Mouse (Mus musculus): ENCODE results near the gene Xylt1. TPM values are rescaled to one million over a fixed set of nuclear protein-coding genes. Genes with fewer than 3 reads are reported as not detected.
A peak's percentile ranks its signal among the peaks of the same experiment; 100 is the strongest.

The Xylt1 gene
- polyA plus RNA-seq (2015; fragmentation: Nextera tagmentation; extraction: Ambion mirVana) = 2.0 and 2.5 TPM in 2 replicates

GRCm38 (mm10) chr7:117380418-117381187 lies at the start of gene Xylt1:
TSS of gene Xylt1 (plus strand) at chr7:117380979.
- under 1% methylated on average over 63 of the region's 69 CpGs for WGBS
- H3K9me3 ChIP-seq = no peaks in the 10 kb centered on the region
- no peaks in the 10 kb centered on the region for H3K36me3 ChIP-seq
- peak within 1 kb of the TSS; percentile 89 for H3K9ac ChIP-seq (replicated peaks)
- peaks cover 40% of the 10 kb centered on the region for H3K4me1 ChIP-seq
- H3K27ac ChIP-seq (replicated peaks) = peak within 1 kb of the TSS; percentile 86
- H3K27me3 ChIP-seq = no peaks in the 10 kb centered on the region
- peak within 1 kb of the TSS; percentile 86 for H3K4me3 ChIP-seq
- ATAC-seq (replicated peaks) = peak; percentile 88
- H3K4me2 ChIP-seq (replicated peaks) = peak within 1 kb of the TSS; percentile 97

- 83% methylated on average over 5 of the region's 5 CpGs for WGBS
- Histone ChIP-seq H3K36me3 (no peaks in the 10 kb centered on the region), H3K9ac (replicated peaks) (no peak overlapping the region), H3K4me3 (no peak overlapping the region), H3K4me1 (no peaks in the 10 kb centered on the region), H3K27me3 (no peaks in the 10 kb centered on the region), H3K9me3 (no peaks in the 10 kb centered on the region), H3K27ac (replicated peaks) (no peak overlapping the region), H3K4me2 (replicated peaks) (no peak overlapping the region)
- ATAC-seq (replicated peaks) = no peak
Measured at GRCm38 (mm10) chr7:117333936-117334335, 46.8 kb upstream of the Xylt1 start.

GRCm38 (mm10) chr7:117356316-117356715 lies 24.5 kb upstream of the Xylt1 start:
- Histone ChIP-seq H3K4me2 (replicated peaks) (no peak overlapping the region), H3K27me3 (no peaks in the 10 kb centered on the region), H3K36me3 (no peaks in the 10 kb centered on the region), H3K4me3 (no peak overlapping the region), H3K9ac (replicated peaks) (no peak overlapping the region), H3K9me3 (no peaks in the 10 kb centered on the region), H3K4me1 (peaks cover 7% of the 10 kb centered on the region; the same call in 1 of the 2 replicates), H3K27ac (replicated peaks) (no peak overlapping the region)
- no peak for ATAC-seq (replicated peaks)
- WGBS = 22% methylated on average over 2 of the region's 2 CpGs

DNA sequence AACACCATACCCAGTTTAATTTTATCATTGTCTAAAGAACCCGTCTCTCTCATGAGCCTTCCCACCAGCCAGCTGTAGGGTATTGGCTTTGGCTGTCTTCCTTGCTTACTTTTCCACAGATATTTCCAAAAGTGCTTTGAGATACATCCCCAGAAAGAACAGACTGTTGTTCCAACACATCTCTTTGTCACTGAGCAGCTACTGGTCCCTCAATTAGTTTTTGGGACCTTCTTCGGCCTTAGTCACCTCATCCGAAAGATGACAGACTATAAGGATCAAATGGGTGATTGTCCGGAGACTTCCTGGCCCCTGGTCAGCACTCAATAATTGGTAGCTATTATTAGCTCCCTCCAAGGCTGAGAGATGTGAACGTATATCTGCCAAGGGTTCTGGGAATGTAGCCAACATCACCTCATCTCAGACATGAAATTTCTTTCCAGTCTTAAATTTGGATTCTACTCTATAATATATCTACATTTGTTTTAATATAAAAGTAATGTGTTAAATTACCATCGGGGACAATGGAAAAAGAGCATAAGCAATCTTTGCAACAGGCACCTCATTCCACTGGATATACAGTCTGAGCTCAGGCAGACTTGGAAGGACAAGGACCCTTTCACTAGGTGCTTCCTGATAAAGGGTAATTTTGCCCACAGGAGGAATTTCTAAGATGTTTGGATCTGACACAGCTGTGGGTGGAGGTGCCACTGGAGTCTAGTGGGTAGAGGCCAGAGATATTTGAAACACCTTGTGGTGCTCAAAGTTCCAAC lies 23.2 kb upstream of the Xylt1 start:
- 65% methylated on average over 6 of the region's 6 CpGs for WGBS
- H3K27ac ChIP-seq (replicated peaks) = no peak overlapping the region
- H3K36me3 ChIP-seq = no peaks in the 10 kb centered on the region
- H3K9me3 ChIP-seq = no peaks in the 10 kb centered on the region
- H3K4me2 ChIP-seq (replicated peaks) = no peak overlapping the region
- H3K27me3 ChIP-seq = no peaks in the 10 kb centered on the region
- no peak for ATAC-seq (replicated peaks)
- H3K4me3 ChIP-seq = no peak overlapping the region
- H3K4me1 ChIP-seq = peaks cover 7% of the 10 kb centered on the region; the same call in 1 of the 2 replicates
- no peak overlapping the region for H3K9ac ChIP-seq (replicated peaks)

- no peak overlapping the region for H3K27ac ChIP-seq (replicated peaks)
- H3K4me3 ChIP-seq = no peak overlapping the region
- no peak for ATAC-seq (replicated peaks)
- no peaks in the 10 kb centered on the region for H3K27me3 ChIP-seq
- peaks cover 1% of the 10 kb centered on the region; the same call in 1 of the 2 replicates for H3K4me1 ChIP-seq
- no peak overlapping the region for H3K9ac ChIP-seq (replicated peaks)
- no peak overlapping the region for H3K4me2 ChIP-seq (replicated peaks)
- H3K9me3 ChIP-seq = no peaks in the 10 kb centered on the region
- WGBS = 90% methylated on average over 2 of the region's 2 CpGs
- no peaks in the 10 kb centered on the region for H3K36me3 ChIP-seq
Measured at GRCm38 (mm10) chr7:117361281-117361680, 19.5 kb upstream of the Xylt1 start.

DNA sequence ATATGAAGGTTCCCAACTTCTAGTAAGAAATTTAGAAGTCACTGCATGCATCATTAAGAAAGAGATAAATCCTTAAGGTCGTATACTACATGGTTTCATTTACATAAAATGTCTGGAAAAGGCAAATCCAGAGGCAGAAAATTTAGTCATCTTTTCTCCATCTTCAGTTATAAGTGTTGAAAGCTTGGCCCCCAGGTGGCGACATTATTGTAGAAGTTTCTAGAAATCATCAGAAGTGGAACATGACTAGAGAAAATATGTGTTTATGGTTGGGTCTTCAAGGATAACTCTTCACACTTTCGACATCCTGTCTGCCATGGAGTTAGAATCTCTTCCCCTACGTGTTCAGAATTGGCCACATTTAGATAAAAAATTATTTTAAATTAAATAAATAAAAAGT lies 18.3 kb upstream of the Xylt1 start:
- Histone ChIP-seq H3K4me3 (no peak overlapping the region), H3K9me3 (no peaks in the 10 kb centered on the region), H3K9ac (replicated peaks) (no peak overlapping the region), H3K4me1 (no peaks in the 10 kb centered on the region), H3K27ac (replicated peaks) (no peak overlapping the region), H3K4me2 (replicated peaks) (no peak overlapping the region), H3K27me3 (no peaks in the 10 kb centered on the region), H3K36me3 (no peaks in the 10 kb centered on the region)
- ATAC-seq (replicated peaks) = no peak
- 90% methylated on average over 4 of the region's 4 CpGs for WGBS

- Histone ChIP-seq H3K36me3 (no peaks in the 10 kb centered on the region), H3K4me3 (no peak overlapping the region), H3K4me2 (replicated peaks) (no peak overlapping the region), H3K4me1 (peaks cover 2% of the 10 kb centered on the region; the same call in 1 of the 2 replicates), H3K9me3 (no peaks in the 10 kb centered on the region), H3K9ac (replicated peaks) (no peak overlapping the region), H3K27ac (replicated peaks) (no peak overlapping the region), H3K27me3 (no peaks in the 10 kb centered on the region)
- 19% methylated on average over 6 of the region's 6 CpGs for whole genome bisulfite sequencing
- no peak for ATAC-seq (replicated peaks)
Measured at GRCm38 (mm10) chr7:117368647-117369289, 12.0 kb upstream of the Xylt1 start.

DNA sequence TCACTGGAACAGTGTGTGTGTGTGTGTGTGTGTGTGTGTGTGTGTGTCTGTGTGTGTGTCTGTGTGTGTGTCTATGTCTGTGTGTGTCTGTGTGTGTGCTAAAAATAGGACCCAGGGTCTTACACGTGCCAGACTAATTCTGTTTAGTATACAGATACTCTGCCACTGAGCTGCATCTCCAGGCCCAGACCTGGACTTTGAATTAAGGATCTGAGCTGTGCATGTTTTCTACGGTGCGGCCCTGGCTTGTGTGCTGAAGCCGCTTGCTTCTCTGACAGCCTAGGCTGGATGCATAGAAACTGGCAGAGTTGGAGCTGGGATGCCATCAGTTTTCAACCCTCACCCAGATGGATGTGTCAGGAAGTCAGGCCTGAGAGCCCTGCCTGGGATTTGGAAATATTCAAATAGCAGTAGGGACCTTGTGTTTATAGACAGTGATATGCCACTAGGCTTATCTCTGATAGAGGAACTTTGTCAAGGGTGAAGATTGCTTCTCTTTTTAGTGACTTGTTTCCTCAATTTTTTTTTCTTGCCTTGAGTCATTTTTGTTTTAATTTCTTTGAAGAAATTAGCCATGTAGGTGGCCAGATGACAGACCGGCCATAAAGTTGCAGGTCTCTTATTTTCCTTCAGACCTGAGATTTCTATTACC lies 11.4 kb upstream of the Xylt1 start:
- H3K27me3 ChIP-seq = no peaks in the 10 kb centered on the region
- ATAC-seq (replicated peaks) = no peak
- 63% methylated on average over 5 of the region's 5 CpGs for WGBS

GRCm38 (mm10) chr7:117375886-117376309 lies 4.9 kb upstream of the Xylt1 start:
- WGBS = 37% methylated on average over 9 of the region's 9 CpGs
- Histone ChIP-seq H3K4me3 (no peak overlapping the region), H3K9me3 (no peaks in the 10 kb centered on the region), H3K27ac (replicated peaks) (no peak overlapping the region), H3K4me2 (replicated peaks) (no peak overlapping the region), H3K27me3 (no peaks in the 10 kb centered on the region), H3K4me1 (peaks cover 7% of the 10 kb centered on the region), H3K36me3 (no peaks in the 10 kb centered on the region), H3K9ac (replicated peaks) (no peak overlapping the region)
- ATAC-seq (replicated peaks) = no peak

More for the DNA sequence above, 11.4 kb upstream of the Xylt1 start:
- no peak overlapping the region for H3K9ac ChIP-seq (replicated peaks)
- H3K36me3 ChIP-seq = no peaks in the 10 kb centered on the region
- peaks cover 2% of the 10 kb centered on the region; the same call in 1 of the 2 replicates for H3K4me1 ChIP-seq
- H3K9me3 ChIP-seq = no peaks in the 10 kb centered on the region
- H3K4me3 ChIP-seq = no peak overlapping the region
- no peak overlapping the region for H3K4me2 ChIP-seq (replicated peaks)
- H3K27ac ChIP-seq (replicated peaks) = no peak overlapping the region

DNA sequence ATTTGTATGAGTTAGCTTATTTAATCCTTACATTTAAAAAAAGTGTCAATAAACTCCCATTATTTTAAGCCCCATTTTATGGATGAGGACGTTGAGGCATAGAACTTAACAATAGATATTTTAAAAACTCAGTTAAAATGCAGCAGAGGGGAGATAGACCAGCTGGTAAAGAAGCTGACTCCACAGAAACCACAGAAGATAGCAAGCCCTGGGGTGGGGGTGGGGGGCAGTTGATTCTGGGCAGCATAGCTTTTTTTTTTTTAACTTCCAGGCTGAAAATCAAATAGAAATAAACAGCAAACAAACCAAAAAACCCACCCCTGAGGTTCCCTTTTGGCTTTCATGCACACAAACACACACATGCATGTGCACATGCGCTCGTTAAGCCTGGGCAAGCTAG lies 3.6 kb upstream of the Xylt1 start:
- Histone ChIP-seq H3K9ac (replicated peaks) (no peak overlapping the region), H3K27me3 (no peaks in the 10 kb centered on the region), H3K4me3 (no peak overlapping the region), H3K36me3 (no peaks in the 10 kb centered on the region), H3K27ac (replicated peaks) (no peak overlapping the region), H3K4me1 (peaks cover 14% of the 10 kb centered on the region), H3K9me3 (no peaks in the 10 kb centered on the region), H3K4me2 (replicated peaks) (no peak overlapping the region)
- no peak for ATAC-seq (replicated peaks)
- 75% methylated on average over 3 of the region's 3 CpGs for WGBS

DNA sequence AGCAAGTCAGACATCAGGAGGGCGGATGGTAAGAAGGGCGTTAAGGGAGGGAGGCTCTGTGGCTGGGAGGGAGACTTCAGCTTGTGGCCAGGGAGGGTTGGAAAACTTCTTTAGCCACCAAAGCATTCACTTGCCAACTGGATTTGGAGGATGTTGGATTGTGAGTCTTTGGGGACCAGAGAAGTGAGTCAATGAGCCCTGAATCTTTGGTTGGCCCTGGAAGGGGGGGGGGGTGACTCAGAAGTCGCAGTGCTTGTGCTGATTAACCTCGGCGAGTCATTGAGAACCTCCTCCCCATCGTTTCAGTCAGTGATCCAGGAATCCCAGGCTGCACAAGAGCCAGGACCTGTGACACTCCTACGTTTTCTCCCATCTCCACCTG lies 752 bp upstream of the Xylt1 start:
- Histone ChIP-seq H3K4me3 (peak overlapping the region; percentile 86), H3K9ac (replicated peaks) (peak overlapping the region; percentile 89), H3K36me3 (no peaks in the 10 kb centered on the region), H3K4me1 (peaks cover 40% of the 10 kb centered on the region), H3K4me2 (replicated peaks) (peak overlapping the region; percentile 97), H3K27me3 (no peaks in the 10 kb centered on the region), H3K27ac (replicated peaks) (no peak overlapping the region), H3K9me3 (no peaks in the 10 kb centered on the region)
- WGBS = 10% methylated on average over 7 of the region's 7 CpGs
- no peak for ATAC-seq (replicated peaks)

Measured in forebrain, embryonic 15.5 days (tissue).